Mouse (Mus musculus): ENCODE measurements at regions not wholly inside any gene's neighbourhood (a gene's known extent, or its start where the extent isn't known, plus 50 kb on each side); places are given as distances from the start of the nearest gene placed in this dataset.

DNA sequence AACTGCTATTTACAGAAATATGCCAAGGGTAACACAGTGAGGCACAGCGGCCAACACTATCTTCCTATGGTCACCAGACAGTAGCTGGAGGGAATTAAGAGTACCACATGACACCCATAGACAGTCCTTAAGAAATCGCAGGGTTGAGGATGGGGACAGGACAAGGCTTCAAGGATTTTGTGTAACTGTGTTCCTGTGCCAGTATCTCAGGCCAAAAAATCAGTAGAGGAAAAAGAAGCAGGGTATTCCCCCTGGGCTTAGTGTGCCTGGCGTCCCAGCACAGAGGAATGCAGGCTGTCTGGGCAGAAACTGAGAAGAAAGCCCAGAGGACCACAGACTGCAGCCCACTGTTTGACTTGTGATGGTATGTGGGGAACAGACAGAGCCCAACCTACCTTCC, 147.3 kb downstream of the Ptger3 start:
- intact Hi-C loops (cut with DNase I): no loop called here
- no peak for DNase-seq

DNA sequence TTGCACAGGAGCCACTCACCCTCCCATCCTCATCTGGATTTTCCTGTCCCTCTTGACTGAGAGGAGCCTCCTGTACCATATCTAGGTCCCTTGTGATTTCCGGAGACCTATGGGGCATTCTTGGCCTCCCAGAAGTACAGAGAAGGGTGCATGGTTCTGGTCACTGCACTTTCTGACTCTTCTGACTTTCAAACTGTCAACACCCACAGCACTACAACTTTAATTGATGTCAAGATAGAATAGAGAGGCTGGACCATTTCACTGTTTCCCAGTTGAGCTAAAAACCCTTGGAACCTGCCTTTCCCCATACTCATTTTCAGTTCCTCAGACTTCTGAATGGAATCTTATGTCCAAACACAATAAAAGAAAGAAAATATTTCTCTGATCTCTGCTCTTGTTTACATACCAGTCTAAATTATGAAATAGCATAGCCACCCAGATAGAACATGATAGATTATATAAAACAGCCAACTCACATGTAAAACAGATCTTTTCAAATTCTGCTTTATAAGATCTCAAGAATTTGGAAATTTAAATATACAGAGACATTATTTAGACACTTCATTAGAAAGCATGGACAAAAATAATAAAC, 144.2 kb downstream of the Ptger3 start:
- intact Hi-C loops (cut with DNase I): no loop called here
- no peak for DNase-seq

DNA sequence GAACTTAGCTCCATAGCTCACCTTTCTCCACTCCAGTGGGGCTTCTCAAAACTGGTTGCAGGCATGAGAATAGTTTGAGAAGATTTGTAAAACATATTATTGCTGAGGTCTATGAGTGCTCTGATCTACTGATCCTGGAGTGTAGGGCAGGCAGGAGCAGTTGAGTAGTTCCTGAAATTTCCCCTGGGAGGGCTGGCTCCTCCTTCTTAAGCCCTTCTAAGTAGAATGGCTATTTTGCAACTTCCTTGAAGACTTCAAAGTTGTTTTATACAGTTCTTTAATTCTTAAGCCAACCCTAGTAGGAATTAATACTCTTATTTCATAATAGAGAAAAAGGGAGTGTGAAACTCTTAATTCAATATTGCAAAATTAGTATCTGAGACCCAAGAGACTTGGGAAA, 133.3 kb downstream of the Ptger3 start:
- intact Hi-C loops (cut with DNase I): no loop called here
- no peak for DNase-seq

DNA sequence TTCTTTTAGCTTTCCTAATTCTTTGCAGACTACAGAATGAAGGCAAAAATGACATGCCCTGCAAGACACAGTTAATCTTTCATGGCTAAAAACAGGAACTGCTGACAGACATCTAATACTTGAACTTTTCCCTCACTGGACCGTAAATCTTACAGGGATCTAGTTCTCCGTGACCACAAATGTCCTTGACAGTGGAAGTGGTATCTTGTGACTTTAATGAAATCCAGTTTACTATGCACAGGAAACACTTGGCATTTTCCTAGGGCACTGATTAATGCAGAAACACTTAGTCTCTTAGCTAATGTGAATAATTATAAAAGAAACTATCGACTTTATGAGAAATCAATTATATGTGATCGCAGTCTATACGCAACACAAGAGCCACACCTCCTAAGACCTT, 131.8 kb downstream of the Ptger3 start:
- intact Hi-C loops (cut with DNase I): no loop called here
- DNase-seq: no peak

DNA sequence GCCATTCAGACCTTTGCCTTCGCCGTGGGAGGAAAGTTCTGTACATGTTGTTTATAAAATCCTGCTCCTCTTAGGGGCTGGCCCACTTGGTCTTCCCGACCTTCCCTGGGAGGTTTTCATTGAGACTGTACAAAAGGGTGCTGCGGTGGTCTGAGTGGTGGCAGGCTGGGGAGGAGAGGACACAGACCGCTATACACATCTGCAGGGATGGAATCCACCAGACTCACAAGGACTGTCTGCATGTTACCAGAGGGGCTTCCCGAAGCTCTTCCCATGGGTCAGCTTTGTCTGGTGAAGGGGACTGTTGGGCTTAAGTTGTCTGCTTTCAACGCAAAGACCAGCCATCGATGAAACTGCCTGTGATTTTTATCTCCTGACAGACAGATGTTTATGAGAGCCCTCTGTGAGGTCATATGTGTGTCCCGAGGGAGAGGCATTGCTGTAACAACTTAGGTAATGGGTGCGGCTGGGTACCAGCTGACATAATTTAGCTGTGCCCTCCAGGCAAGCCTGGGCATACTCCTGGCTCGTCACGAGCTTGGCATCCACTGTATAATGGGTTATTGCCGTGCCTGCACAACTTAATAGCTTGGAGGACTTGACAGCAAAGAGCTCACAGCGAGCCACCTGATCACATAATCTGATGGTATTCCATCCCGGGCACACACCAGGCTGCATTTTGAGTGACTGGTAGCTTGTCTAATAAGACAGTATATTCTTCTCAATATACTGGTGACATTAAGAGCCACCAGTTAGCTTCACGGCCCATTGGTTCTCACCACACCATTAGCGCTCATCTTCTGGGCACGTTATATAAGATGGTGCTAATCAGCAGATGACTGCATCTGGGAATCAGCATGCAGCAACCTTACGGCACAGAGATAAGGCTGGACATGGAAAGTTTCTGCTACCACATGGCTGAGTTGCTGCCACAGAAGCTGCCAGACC, 128.7 kb downstream of the Ptger3 start:
- intact Hi-C loops (cut with DNase I): no loop called here
- DNase-seq: no peak

Data from left cerebral cortex, postnatal 4 days (tissue).